Mouse (Mus musculus): ENCODE data around the gene Col5a1. TPM values are rescaled to one million over a fixed set of nuclear protein-coding genes. Genes with fewer than 3 reads are reported as not detected.
A peak's percentile ranks its signal among the peaks of the same experiment; 100 is the strongest.

Col5a1 gene
- polyA plus RNA-seq, 2 experiments: 6.2 to 6.8 TPM

DNA sequence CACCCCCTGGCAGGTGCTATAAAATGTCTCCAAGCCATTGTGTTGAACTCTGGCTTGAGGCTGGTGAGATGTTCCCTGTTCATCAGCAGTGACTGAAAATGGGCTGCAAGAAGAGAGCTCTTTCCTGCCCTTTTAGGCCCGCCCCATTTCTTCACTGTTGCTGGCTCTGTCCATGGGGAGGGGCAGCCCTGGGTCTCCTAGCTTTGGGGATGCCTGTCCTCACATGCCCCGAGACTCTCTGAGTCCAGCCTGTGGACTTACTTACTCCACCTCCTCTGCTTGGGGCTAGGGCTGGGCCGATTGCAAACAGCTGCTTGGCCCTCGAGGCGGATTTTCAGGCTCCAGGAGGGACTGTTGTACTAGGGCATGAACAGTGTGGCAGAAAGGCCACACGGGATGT, 10.9 kb downstream of the Col5a1 start:
- ATAC-seq (ENCODE audit: insufficient read depth): no peak

DNA sequence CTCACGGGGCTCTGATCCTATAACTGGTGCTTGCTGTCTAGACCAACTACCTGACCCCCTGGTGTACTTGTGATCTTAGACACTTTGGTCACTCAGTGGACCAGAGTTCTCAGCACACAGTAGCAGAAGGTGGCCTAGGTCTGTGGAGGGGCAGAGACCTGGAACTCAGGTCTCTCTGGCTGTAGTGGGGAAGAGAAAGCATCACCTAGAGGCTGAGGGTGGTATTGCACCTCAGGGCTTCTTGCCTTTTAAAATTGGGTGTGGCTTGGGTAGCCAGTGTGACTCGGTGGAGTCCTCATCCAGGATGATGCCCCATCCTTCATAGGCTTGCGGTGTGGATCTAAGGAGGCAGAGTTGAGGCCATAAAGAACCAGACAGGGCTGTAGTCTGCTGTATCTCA, 13.7 kb downstream of the Col5a1 start:
- no peak overlapping the region for H3K4me2 ChIP-seq (ENCODE audit: low read depth)
- DNase-seq (ENCODE audit: low read depth in 3 of 3, low spot score in 3 of 3) (peak; percentile 40 to 48 (median 45)), ATAC-seq (ENCODE audit: insufficient read depth) (no peak)
- no peak overlapping the region for H3K9ac ChIP-seq (replicated peaks)
- 39% methylated on average over 3 of the region's 3 CpGs for WGBS (ENCODE audit: insufficient replicate concordance)
- no peaks in the 10 kb centered on the region for H3K27me3 ChIP-seq (ENCODE audit: control insufficient read depth, insufficient read depth, low read length)
- no peak overlapping the region for H3K4me3 ChIP-seq (ENCODE audit: insufficient read depth in 1 of 2, low read depth in 2 of 2, low read length in 2 of 2)
- no peaks in the 10 kb centered on the region for H3K4me1 ChIP-seq (replicated peaks; ENCODE audit: control insufficient read depth in 2 of 2, insufficient read depth in 2 of 2, low read length in 1 of 2)
- H3K27ac ChIP-seq: no peak overlapping the region
- H3K36me3 ChIP-seq (replicated peaks; ENCODE audit: control insufficient read depth, insufficient read depth, low read depth): no peaks in the 10 kb centered on the region
- TF ChIP-seq CTCF (IDR thresholded peaks at IDR 0.05; ENCODE audit: low read depth): peak; percentile 92
- no peak for TF ChIP-seq EP300 (IDR thresholded peaks at IDR 0.05; ENCODE audit: low read depth)
- H3K9me3 ChIP-seq (ENCODE audit: control insufficient read depth, low read length): no peaks in the 10 kb centered on the region

More for the DNA sequence above, 10.9 kb downstream of the Col5a1 start:
- 41% methylated on average over 6 of the region's 6 CpGs for WGBS (ENCODE audit: insufficient replicate concordance)
- H3K27ac ChIP-seq: no peak overlapping the region
- no peaks in the 10 kb centered on the region for H3K27me3 ChIP-seq (ENCODE audit: control insufficient read depth, insufficient read depth, low read length)
- H3K36me3 ChIP-seq (replicated peaks; ENCODE audit: control insufficient read depth, insufficient read depth, low read depth): no peaks in the 10 kb centered on the region
- TF ChIP-seq CTCF (IDR thresholded peaks at IDR 0.05; ENCODE audit: low read depth) (no peak), EP300 (IDR thresholded peaks at IDR 0.05; ENCODE audit: low read depth) (no peak)
- H3K4me2 ChIP-seq (ENCODE audit: low read depth): no peak overlapping the region
- no peaks in the 10 kb centered on the region for H3K4me1 ChIP-seq (replicated peaks; ENCODE audit: control insufficient read depth in 2 of 2, insufficient read depth in 2 of 2, low read length in 1 of 2)
- H3K4me3 ChIP-seq (ENCODE audit: insufficient read depth in 1 of 2, low read depth in 2 of 2, low read length in 2 of 2): no peak overlapping the region
- no peak overlapping the region for H3K9ac ChIP-seq (replicated peaks)
- no peak for DNase-seq (ENCODE audit: low read depth in 3 of 3, low spot score in 3 of 3)
- H3K9me3 ChIP-seq (ENCODE audit: control insufficient read depth, low read length): no peaks in the 10 kb centered on the region

DNA sequence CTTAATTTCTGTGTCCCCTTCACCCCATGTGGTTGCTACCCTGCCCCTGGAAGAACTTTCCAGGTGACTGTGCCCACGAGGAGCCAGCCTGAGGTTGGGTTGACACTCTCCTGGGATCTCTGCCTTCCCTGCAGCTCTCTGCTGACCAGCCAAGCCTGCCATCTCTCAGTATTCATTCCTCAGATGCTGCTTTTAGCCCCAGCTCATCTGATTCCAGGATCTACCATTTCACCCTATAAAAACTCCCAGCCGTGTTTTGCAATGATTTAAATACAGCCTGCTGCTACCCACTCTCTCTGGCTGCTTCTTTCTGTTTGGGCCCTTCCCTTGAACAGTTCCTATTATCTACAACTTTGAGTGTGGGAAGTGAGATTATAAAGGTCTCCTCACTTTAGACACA, 14.9 kb downstream of the Col5a1 start:
- WGBS (ENCODE audit: insufficient replicate concordance): 26% methylated on average over 2 of the region's 2 CpGs
- ATAC-seq (ENCODE audit: insufficient read depth) (no peak), DNase-seq (ENCODE audit: low read depth in 3 of 3, low spot score in 3 of 3) (no peak)
- Histone ChIP-seq H3K4me3 (ENCODE audit: insufficient read depth in 1 of 2, low read depth in 2 of 2, low read length in 2 of 2) (no peak overlapping the region), H3K4me1 (replicated peaks; ENCODE audit: control insufficient read depth in 2 of 2, insufficient read depth in 2 of 2, low read length in 1 of 2) (no peaks in the 10 kb centered on the region), H3K27ac (no peak overlapping the region), H3K4me2 (ENCODE audit: low read depth) (no peak overlapping the region), H3K9ac (replicated peaks) (no peak overlapping the region), H3K9me3 (ENCODE audit: control insufficient read depth, low read length) (no peaks in the 10 kb centered on the region), H3K36me3 (replicated peaks; ENCODE audit: control insufficient read depth, insufficient read depth, low read depth) (no peaks in the 10 kb centered on the region), H3K27me3 (ENCODE audit: control insufficient read depth, insufficient read depth, low read length) (no peaks in the 10 kb centered on the region)
- TF ChIP-seq EP300 (IDR thresholded peaks at IDR 0.05; ENCODE audit: low read depth): no peak
- TF ChIP-seq CTCF (IDR thresholded peaks at IDR 0.05; ENCODE audit: low read depth): no peak

DNA sequence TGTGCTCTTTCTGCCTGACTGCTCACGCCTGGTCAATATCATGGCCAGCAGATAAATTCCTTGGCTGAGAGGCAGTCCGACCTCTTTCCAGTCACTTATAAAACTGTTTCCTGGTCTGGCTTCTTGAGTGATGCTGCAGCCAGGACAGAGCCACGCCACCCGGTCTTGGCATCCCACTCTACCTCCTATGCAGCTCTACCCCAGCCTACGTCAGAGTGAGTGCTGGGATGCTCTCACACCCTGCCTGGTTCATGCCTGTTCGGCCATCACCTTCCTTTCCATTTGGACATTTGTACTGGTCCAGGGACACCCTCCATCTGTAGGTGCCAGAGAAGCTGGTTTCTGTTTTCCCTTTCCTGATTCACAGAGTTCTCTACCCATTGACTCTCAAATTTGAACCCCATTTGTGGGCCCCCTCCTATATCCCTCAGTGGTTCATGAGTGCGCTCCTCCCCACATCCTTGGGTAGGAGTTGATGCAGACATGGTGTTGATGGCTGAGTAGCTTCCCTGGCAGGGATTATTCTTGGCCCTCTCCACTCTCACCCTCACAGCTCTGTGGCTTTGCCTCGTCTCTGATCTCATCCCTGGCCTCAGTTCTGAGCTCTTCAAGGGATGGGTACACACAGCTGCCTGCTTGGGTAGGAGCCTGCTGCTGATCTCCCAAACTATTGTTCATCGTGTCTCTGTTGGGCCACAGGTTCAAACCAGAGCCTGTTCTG, 15.5 kb downstream of the Col5a1 start:
- 57% methylated on average over 9 of the region's 9 CpGs for WGBS (ENCODE audit: insufficient replicate concordance)
- Histone ChIP-seq H3K4me2 (ENCODE audit: low read depth) (no peak overlapping the region), H3K27ac (no peak overlapping the region), H3K36me3 (replicated peaks; ENCODE audit: control insufficient read depth, insufficient read depth, low read depth) (no peaks in the 10 kb centered on the region), H3K4me1 (replicated peaks; ENCODE audit: control insufficient read depth in 2 of 2, insufficient read depth in 2 of 2, low read length in 1 of 2) (no peaks in the 10 kb centered on the region), H3K27me3 (ENCODE audit: control insufficient read depth, insufficient read depth, low read length) (no peaks in the 10 kb centered on the region), H3K4me3 (ENCODE audit: insufficient read depth in 1 of 2, low read depth in 2 of 2, low read length in 2 of 2) (no peak overlapping the region), H3K9me3 (ENCODE audit: control insufficient read depth, low read length) (no peaks in the 10 kb centered on the region), H3K9ac (replicated peaks) (no peak overlapping the region)
- ATAC-seq (ENCODE audit: insufficient read depth): no peak
- TF ChIP-seq CTCF (IDR thresholded peaks at IDR 0.05; ENCODE audit: low read depth): no peak
- no peak for TF ChIP-seq EP300 (IDR thresholded peaks at IDR 0.05; ENCODE audit: low read depth)
- no peak for DNase-seq (ENCODE audit: low read depth in 3 of 3, low spot score in 3 of 3)

DNA sequence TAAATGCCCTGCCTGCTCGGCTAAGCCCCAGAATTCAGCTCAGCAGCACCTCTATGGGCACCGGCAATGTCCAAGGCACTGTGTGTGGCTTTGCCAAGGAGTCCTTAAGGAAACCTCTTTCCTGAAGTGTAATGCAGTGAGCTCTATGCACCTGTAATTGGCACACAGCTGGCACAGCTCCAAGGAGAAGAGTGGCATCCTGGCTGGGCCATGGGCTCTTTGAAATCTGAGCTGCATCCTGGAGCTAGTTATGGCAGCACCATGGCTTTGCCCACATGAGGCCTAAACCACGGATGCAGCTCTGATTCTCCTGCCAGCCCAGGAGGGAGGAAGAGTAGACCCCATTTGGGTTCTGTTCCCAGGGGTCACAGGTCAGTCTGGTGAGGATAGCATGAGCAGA, 16.1 kb downstream of the Col5a1 start:
- TF ChIP-seq CTCF (IDR thresholded peaks at IDR 0.05; ENCODE audit: low read depth): no peak
- TF ChIP-seq EP300 (IDR thresholded peaks at IDR 0.05; ENCODE audit: low read depth): no peak
- Histone ChIP-seq H3K9ac (replicated peaks) (no peak overlapping the region), H3K36me3 (replicated peaks; ENCODE audit: control insufficient read depth, insufficient read depth, low read depth) (no peaks in the 10 kb centered on the region), H3K9me3 (ENCODE audit: control insufficient read depth, low read length) (no peaks in the 10 kb centered on the region), H3K4me3 (ENCODE audit: insufficient read depth in 1 of 2, low read depth in 2 of 2, low read length in 2 of 2) (no peak overlapping the region), H3K27ac (no peak overlapping the region), H3K27me3 (ENCODE audit: control insufficient read depth, insufficient read depth, low read length) (no peaks in the 10 kb centered on the region), H3K4me2 (ENCODE audit: low read depth) (no peak overlapping the region), H3K4me1 (replicated peaks; ENCODE audit: control insufficient read depth in 2 of 2, insufficient read depth in 2 of 2, low read length in 1 of 2) (no peaks in the 10 kb centered on the region)
- ATAC-seq (ENCODE audit: insufficient read depth) (no peak), DNase-seq (ENCODE audit: low read depth in 3 of 3, low spot score in 3 of 3) (no peak)
- 54% methylated on average over 3 of the region's 3 CpGs for WGBS (ENCODE audit: insufficient replicate concordance)
